Mouse (Mus musculus): Measurements from ENCODE around the gene Arhgdig.
"Not testable (repeated sequence)": the region's sequence is repeated elsewhere in the genome, so short reads cannot be mapped to it uniquely, and the experiment has no call there.

The Arhgdig gene

GRCm38 (mm10) chr17:26204766-26205165 lies 2.8 kb downstream of the Arhgdig start:
- DNase-seq (ENCODE audit: low spot score) = no peak

GRCm38 (mm10) chr17:26203321-26203811 lies 4.2 kb downstream of the Arhgdig start:
- DNase-seq (ENCODE audit: low spot score) = no peak

- no peak for DNase-seq (ENCODE audit: low spot score)
Measured at GRCm38 (mm10) chr17:26202737-26203136, 4.8 kb downstream of the Arhgdig start, which contains the start of gene Rgs11. Rgs11 (plus strand) TSS chr17:26202951.

GRCm38 (mm10) chr17:26201998-26202397 lies 5.6 kb downstream of the Arhgdig start:
- DNase-seq (ENCODE audit: low spot score) = no peak

- DNase-seq (ENCODE audit: low spot score) = no peak
Measured at GRCm38 (mm10) chr17:26200831-26201705, 6.5 kb downstream of the Arhgdig start.

- no peak for DNase-seq (ENCODE audit: low spot score)
Measured at GRCm38 (mm10) chr17:26198892-26199291, 8.7 kb downstream of the Arhgdig start, which contains the start of gene Pdia2. Pdia2 (minus strand) TSS chr17:26199087.

GRCm38 (mm10) chr17:26192481-26193190 lies 14.9 kb downstream of the Arhgdig start:
- DNase-seq (ENCODE audit: low spot score) = no peak

GRCm38 (mm10) chr17:26191486-26191885 lies 16.1 kb downstream of the Arhgdig start:
- not testable (repeated sequence) for DNase-seq (ENCODE audit: low spot score)

GRCm38 (mm10) chr17:26188091-26188805 lies 19.3 kb downstream of the Arhgdig start:
- DNase-seq (ENCODE audit: low spot score) = no peak

- no peak for DNase-seq (ENCODE audit: low spot score)
Measured at GRCm38 (mm10) chr17:26187592-26187991, 20.0 kb downstream of the Arhgdig start.

- DNase-seq (ENCODE audit: low spot score) = no peak
Measured at GRCm38 (mm10) chr17:26181179-26181578, 26.4 kb downstream of the Arhgdig start.

- DNase-seq (ENCODE audit: low spot score) = no peak
Measured at GRCm38 (mm10) chr17:26178611-26179010, 29.0 kb downstream of the Arhgdig start.

GRCm38 (mm10) chr17:26175248-26175647 lies 32.3 kb downstream of the Arhgdig start:
- DNase-seq (ENCODE audit: low spot score) = not testable (repeated sequence)

GRCm38 (mm10) chr17:26168039-26168438 lies 39.5 kb downstream of the Arhgdig start:
- no peak for DNase-seq (ENCODE audit: low spot score)

GRCm38 (mm10) chr17:26162736-26163135 lies 44.9 kb downstream of the Arhgdig start:
- DNase-seq (ENCODE audit: low spot score) = no peak

GRCm38 (mm10) chr17:26151886-26152630 lies 55.5 kb downstream of the Arhgdig start:
- no peak for DNase-seq (ENCODE audit: low spot score)
